Mouse (Mus musculus) embryo, embryonic 11.5 days (tissue): ENCODE measurements around the gene Crisp1.

Source experiments
- DNase-seq: peaks from one replicate; pipeline ENCODE4 v3.0.0-alpha.2; 2012; ENCODE audit warnings: low read depth, low spot score

Gene Crisp1

DNA sequence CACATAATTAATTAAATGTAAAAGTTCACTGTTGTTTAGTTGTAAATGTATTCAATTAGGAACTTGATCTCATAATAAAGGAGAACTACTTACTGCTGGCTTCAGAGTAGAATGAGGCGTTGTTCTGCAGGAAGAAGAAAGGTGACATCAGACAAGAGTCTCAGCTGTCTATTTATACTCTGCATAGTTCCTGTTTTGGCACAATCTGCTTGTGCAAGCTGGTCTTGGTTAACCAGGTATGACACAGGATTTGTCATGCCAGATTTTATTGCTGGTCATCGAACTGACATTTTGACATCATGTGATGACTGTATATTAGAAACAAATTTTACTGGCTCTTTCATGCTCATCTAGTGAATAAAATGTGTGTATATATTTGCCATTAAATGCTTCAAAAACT, at the start of gene Crisp1:
Crisp1 (minus strand) TSS at position 146 of the 400 bp plus-strand sequence.
- no peak for DNase-seq

DNA sequence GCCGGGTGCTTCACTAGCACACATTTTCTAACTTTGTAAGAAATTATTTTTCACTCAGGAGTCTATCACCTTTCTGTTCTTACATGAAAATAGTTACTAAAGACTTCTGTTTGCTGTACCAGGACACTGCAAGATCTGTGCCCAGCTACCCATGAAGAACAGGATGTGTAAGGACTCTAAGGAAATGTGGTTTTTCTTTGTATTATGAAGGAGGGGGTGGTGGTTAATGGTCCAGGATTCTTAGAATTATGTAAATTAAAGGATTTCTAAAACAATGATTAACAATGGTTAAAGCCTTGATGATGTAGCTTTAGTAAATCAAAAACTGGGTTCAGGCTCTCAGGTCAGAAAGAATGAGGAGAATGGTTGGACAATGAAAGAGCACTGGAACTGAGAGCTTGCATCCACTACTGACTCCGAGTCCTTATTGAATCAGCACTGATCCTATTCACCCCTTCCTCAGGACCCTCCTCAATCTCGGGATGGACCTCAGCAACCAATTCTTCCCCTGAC, 23.5 kb upstream of the Crisp1 start:
- DNase-seq = no peak

DNA sequence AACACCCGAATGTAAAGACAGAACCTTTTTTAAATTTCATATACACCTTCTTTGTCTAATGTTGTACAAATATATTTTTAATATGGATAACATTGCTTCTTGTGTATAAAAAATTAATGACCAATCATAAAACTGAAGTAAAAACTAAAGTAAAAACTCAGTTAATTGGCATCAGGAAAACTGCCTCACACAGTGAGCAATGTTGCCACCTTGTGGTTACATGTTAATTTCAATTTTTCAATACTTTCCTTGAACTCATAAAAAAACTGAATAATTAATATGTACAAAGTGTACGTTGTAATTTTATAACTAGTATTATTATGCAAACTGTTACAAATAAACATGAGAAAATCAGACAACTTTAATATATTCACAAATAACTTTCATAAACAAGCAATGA, 33.6 kb downstream of the Crisp1 start:
- DNase-seq = no peak

DNA sequence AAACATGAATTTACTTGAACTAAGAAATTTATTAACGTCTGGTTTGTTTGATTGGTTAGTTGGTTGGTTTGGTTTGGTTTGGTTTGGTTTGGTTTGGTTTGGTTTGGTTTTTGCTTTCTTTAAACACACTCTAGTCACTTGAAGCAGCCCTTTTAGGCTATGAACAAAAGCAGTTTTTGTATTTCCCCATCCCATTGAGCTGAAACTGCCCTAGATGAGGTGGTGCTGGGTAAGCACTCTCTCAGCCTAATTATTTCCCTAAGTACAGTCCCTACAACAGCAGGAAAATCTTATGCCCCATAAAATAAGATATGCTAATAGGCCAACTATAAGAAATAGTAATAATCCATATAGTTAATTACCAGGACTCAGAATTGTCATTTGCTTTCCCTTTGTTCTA, 43.5 kb downstream of the Crisp1 start:
- no peak for DNase-seq

DNA sequence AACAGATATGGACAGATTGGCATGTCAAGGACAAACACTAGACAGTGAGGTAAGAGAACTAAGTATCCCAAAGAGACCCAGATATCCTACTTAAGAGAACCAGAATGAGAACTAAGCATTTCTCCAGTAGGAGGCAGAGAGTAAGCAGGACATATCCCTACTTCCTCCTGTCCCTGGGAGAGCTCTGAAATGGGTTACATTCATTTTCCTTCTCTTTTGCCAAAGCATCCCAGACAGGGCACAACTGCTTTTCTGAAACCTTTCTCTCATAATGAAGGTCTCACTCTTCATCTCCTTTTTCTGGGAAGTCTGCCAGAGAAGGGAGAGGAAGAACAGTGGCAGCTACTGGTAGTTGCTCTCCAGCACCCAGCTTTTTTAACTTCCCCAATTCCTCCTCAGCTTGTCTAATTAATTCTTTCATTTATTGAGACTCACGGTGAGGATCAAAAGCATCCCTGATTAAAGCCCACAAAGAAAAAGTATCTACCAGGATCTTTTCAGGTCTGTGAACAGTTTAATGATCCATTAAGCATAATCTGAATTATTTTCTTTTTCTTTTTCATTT, 44.0 kb downstream of the Crisp1 start:
- DNase-seq = no peak

DNA sequence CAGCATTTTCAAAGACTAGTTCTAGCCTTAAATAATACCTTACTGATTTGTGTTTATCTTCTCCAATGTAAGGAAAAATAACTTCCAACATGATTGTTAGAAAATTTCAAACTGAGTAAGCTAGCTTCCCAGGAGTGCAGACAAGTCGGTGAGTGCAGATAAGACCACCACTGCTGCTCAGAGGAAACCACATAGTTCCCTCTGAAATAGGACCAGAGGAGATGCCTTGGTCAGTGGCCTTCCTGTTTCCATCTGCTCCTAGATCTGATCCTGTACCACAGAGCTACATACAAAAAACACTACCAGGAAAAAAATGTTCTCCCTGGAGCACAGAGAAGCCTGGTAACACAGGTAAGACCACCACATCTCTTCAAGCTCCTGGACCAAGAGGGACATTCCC, 66.5 kb downstream of the Crisp1 start:
- no peak for DNase-seq
